In the genomic region with DNA sequence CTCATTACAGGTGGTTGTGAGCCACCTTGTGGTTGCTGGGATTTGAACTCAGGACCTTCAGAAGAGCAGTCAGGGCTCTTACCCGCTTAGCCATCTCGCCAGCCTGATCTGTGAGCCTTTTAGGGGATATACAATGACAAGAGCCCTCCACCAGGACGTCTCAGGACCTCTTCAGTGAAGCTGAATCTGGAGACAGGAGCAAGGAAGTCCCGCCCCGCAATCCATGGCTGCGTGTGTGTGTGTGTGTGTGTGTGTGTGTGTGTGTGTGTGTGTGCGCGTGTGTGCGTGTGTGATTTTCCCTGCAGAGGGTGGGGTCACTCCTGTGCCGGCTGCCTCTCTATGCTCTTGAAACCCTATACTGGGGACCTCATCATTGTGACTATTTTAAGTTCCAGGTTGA, we compare ENCODE assay signal across 27 mouse cellular contexts. TPM values are rescaled to one million over a fixed set of nuclear protein-coding genes. Genes with fewer than 3 reads are reported as not detected.
DNase-seq lines count a peak whose midpoint lies in the region; ATAC-seq and TF ChIP-seq lines count a peak whose summit lies in the region.
"Had no signal": no experiment of that assay in that cellular context is flagged by ENCODE, and none has a peak within 500 bp of the region (broad histone marks: within the 10 kb centered on the region; RNA-seq: fewer than 3 reads in every experiment).

No protein-coding gene starts in this region.

- no peak overlapping the region for H3K4me2 ChIP-seq in neural tube, embryonic 14.5 days (ENCODE audit: low read depth, low read length)
- H3K4me2 ChIP-seq in neural tube, embryonic 15.5 days = no peak overlapping the region
- H3K4me2 ChIP-seq: embryonic facial prominence, embryonic 15.5 days; forebrain, embryonic 12.5 days; heart, embryonic 13.5 days; hindbrain, embryonic 15.5 days; liver, embryonic 15.5 days; lung, embryonic 15.5 days; midbrain, embryonic 12.5 days; stomach, embryonic 15.5 days had no signal

- TF ChIP-seq POLR2A in lung, adult 2 months (IDR thresholded peaks at IDR 0.05; ENCODE audit: borderline replicate concordance, extremely low read depth, low read depth, low read length) = no peak

- peak; percentile 14; the same call in 1 of the 2 replicates for ATAC-seq in neural tube, embryonic 14.5 days (ENCODE audit: low read depth)
- no peak for ATAC-seq in neural tube, embryonic 15.5 days (ENCODE audit: low FRiP score)

- H3K4me3 ChIP-seq in gastrocnemius, adult 2 months = peak overlapping the region; percentile 19; the same call in 1 of the 2 replicates
- no peak overlapping the region for H3K4me3 ChIP-seq in neural tube, embryonic 14.5 days (ENCODE audit: low read depth, low read length)
- H3K4me3 ChIP-seq in neural tube, embryonic 15.5 days (replicated peaks) = no peak overlapping the region
- H3K4me3 ChIP-seq in lung, adult 2 months (replicated peaks; ENCODE audit: extremely low read depth, low read depth, low read length) = no peak overlapping the region
- H3K4me3 ChIP-seq: embryonic facial prominence, embryonic 10.5 days; embryonic facial prominence, embryonic 15.5 days; forebrain, embryonic 12.5 days; heart, embryonic 13.5 days; hindbrain, embryonic 10.5 days; hindbrain, embryonic 15.5 days; liver, embryonic 15.5 days; lung, embryonic 15.5 days; midbrain, embryonic 12.5 days; stomach, embryonic 15.5 days had no signal

- no peak for DNase-seq in gastrocnemius, adult 2 months
- no peak for DNase-seq in gastrocnemius, postnatal 10 days
- DNase-seq in ZHBTc4 (ENCODE audit: low read depth, low spot score) = peak; percentile 53
- DNase-seq in lung, adult 2 months = no peak
- DNase-seq in lung, postnatal 25 days (ENCODE audit: low spot score) = no peak

- no peak for TF ChIP-seq CTCF in gastrocnemius, adult 2 months (IDR thresholded peaks at IDR 0.05)
- no peak for TF ChIP-seq CTCF in lung, adult 2 months (IDR thresholded peaks at IDR 0.05; ENCODE audit: insufficient read depth, low read length)

- no peak overlapping the region for H3K9ac ChIP-seq in neural tube, embryonic 14.5 days (replicated peaks; ENCODE audit: low read depth, low read length)
- H3K9ac ChIP-seq in neural tube, embryonic 15.5 days (replicated peaks) = no peak overlapping the region
- H3K9ac ChIP-seq: embryonic facial prominence, embryonic 15.5 days; forebrain, embryonic 12.5 days; heart, embryonic 13.5 days; hindbrain, embryonic 15.5 days; liver, embryonic 15.5 days; lung, embryonic 15.5 days; midbrain, embryonic 12.5 days; stomach, embryonic 15.5 days had no signal

- WGBS in neural tube, embryonic 14.5 days = 70% methylated on average over 10 of the region's 10 CpGs
- WGBS in neural tube, embryonic 15.5 days = 72% methylated on average over 10 of the region's 10 CpGs
- WGBS in lung, adult 2 months = 55% methylated on average over 10 of the region's 10 CpGs

- H3K27ac ChIP-seq in gastrocnemius, adult 2 months = no peak overlapping the region
- no peak overlapping the region for H3K27ac ChIP-seq in neural tube, embryonic 14.5 days (ENCODE audit: low read depth, low read length)
- no peak overlapping the region for H3K27ac ChIP-seq in neural tube, embryonic 15.5 days (replicated peaks)
- H3K27ac ChIP-seq: embryonic facial prominence, embryonic 10.5 days; embryonic facial prominence, embryonic 15.5 days; forebrain, embryonic 12.5 days; heart, embryonic 13.5 days; hindbrain, embryonic 10.5 days; hindbrain, embryonic 15.5 days; liver, embryonic 15.5 days; lung, embryonic 15.5 days; midbrain, embryonic 12.5 days; stomach, embryonic 15.5 days had no signal

- intact Hi-C loops in gastrocnemius, adult 2 months (cut with DNase I) = loop anchor here (1.0 to 5.0 kb wide), 3 partner anchors 61 to 272 kb away; no protein-coding TSS in a partner anchor

- no peaks in the 10 kb centered on the region for H3K27me3 ChIP-seq in neural tube, embryonic 14.5 days (ENCODE audit: control insufficient read depth, insufficient read depth, low read length)
- H3K27me3 ChIP-seq in neural tube, embryonic 15.5 days (replicated peaks) = peaks cover 3% of the 10 kb centered on the region; the same call in 1 of the 2 replicates
- H3K27me3 ChIP-seq: embryonic facial prominence, embryonic 15.5 days; liver, embryonic 15.5 days; lung, embryonic 15.5 days; stomach, embryonic 15.5 days had no signal

- no peaks in the 10 kb centered on the region for H3K4me1 ChIP-seq in neural tube, embryonic 14.5 days (ENCODE audit: control insufficient read depth, insufficient read depth, low read length)
- H3K4me1 ChIP-seq in neural tube, embryonic 15.5 days = no peaks in the 10 kb centered on the region
- no peaks in the 10 kb centered on the region for H3K4me1 ChIP-seq in lung, adult 2 months (ENCODE audit: control insufficient read depth, insufficient read depth, low read length)
- H3K4me1 ChIP-seq: forebrain, embryonic 12.5 days; hindbrain, embryonic 15.5 days; midbrain, embryonic 12.5 days had no signal

- H3K9me3 ChIP-seq in neural tube, embryonic 14.5 days (ENCODE audit: control insufficient read depth, low read length) = no peaks in the 10 kb centered on the region
- H3K9me3 ChIP-seq in neural tube, embryonic 15.5 days (replicated peaks) = no peaks in the 10 kb centered on the region
- H3K9me3 ChIP-seq: embryonic facial prominence, embryonic 10.5 days; embryonic facial prominence, embryonic 15.5 days; forebrain, embryonic 12.5 days; G1E; heart, embryonic 13.5 days; hindbrain, embryonic 10.5 days; hindbrain, embryonic 15.5 days; liver, embryonic 15.5 days; lung, embryonic 15.5 days; midbrain, embryonic 12.5 days; stomach, embryonic 15.5 days had no signal

- H3K36me3 ChIP-seq in neural tube, embryonic 14.5 days (ENCODE audit: control insufficient read depth, insufficient read depth, low read length) = no peaks in the 10 kb centered on the region
- H3K36me3 ChIP-seq in neural tube, embryonic 15.5 days = no peaks in the 10 kb centered on the region
- H3K36me3 ChIP-seq: embryonic facial prominence, embryonic 10.5 days; embryonic facial prominence, embryonic 15.5 days; forebrain, embryonic 12.5 days; G1E; heart, embryonic 13.5 days; hindbrain, embryonic 10.5 days; hindbrain, embryonic 15.5 days; liver, embryonic 15.5 days; lung, embryonic 15.5 days; midbrain, embryonic 12.5 days; stomach, embryonic 15.5 days had no signal

RNA-seq across cellular contexts. Expression of gene Spaca4, which starts 14.2 kb away (rescaled TPM):
- total RNA-seq in gastrocnemius, adult 2 months (2021) = not detected
- total RNA-seq in gastrocnemius, postnatal 10 days (2021) = not detected
- polyA plus RNA-seq in neural tube, embryonic 14.5 days (2014; fragmentation: Nextera tagmentation; extraction: Ambion mirVana) = not detected in 2 replicates
- polyA plus RNA-seq in neural tube, embryonic 15.5 days (2015; fragmentation: Nextera tagmentation; extraction: Ambion mirVana) = not detected in 2 replicates
- not detected in 2 replicates for polyA plus RNA-seq in lung, adult 2 months (2012; rRNA removed)
- total RNA-seq: adrenal gland, postnatal 10 days; G1E; gastrocnemius, adult 8-10 months; heart, adult 8-10 months; heart, postnatal 10 days; left cerebral cortex, postnatal 14 days; liver, adult 2 months; megakaryocyte, adult 5-6 weeks had no signal
- polyA plus RNA-seq: forebrain, embryonic 12.5 days; G1E; heart, embryonic 13.5 days; hindbrain, embryonic 10.5 days; hindbrain, embryonic 15.5 days; limb, embryonic 11.5 days; liver, adult 2 months; liver, embryonic 15.5 days; lung, embryonic 15.5 days; midbrain, embryonic 12.5 days; neural tube, embryonic 11.5 days; stomach, embryonic 15.5 days had no signal

RNA-seq across cellular contexts. Expression of gene Fam83e, which starts 18.8 kb away (rescaled TPM):
- total RNA-seq in gastrocnemius, adult 2 months (2021) = under 1 TPM; 0.08 to 0.31 TPM
- under 1 TPM; 0.12 to 0.45 TPM for total RNA-seq in gastrocnemius, postnatal 10 days (2021)
- 0.17 and 0.24 TPM in 2 replicates for polyA plus RNA-seq in neural tube, embryonic 14.5 days (2014; fragmentation: Nextera tagmentation; extraction: Ambion mirVana)
- polyA plus RNA-seq in neural tube, embryonic 15.5 days (2015; fragmentation: Nextera tagmentation; extraction: Ambion mirVana) = 0.50 and 1.5 TPM in 2 replicates
- polyA plus RNA-seq in lung, adult 2 months (2012; rRNA removed) = 12.2 and 15.0 TPM in 2 replicates

RNA-seq across cellular contexts. Expression of gene Sphk2, which starts 22.0 kb away (rescaled TPM):
- total RNA-seq in gastrocnemius, adult 2 months (2021) = 10 to 100 TPM; 14.4 to 15.8 TPM
- total RNA-seq in gastrocnemius, postnatal 10 days (2021) = 10 to 100 TPM; 11.8 to 13.8 TPM
- polyA plus RNA-seq in neural tube, embryonic 14.5 days (2014; fragmentation: Nextera tagmentation; extraction: Ambion mirVana) = 15.6 and 19.1 TPM in 2 replicates
- polyA plus RNA-seq in neural tube, embryonic 15.5 days (2015; fragmentation: Nextera tagmentation; extraction: Ambion mirVana) = 23.0 and 25.7 TPM in 2 replicates
- 59.7 and 62.4 TPM in 2 replicates for polyA plus RNA-seq in lung, adult 2 months (2012; rRNA removed)

RNA-seq across cellular contexts. Expression of gene Rpl18, which starts 24.6 kb away (rescaled TPM):
- total RNA-seq in gastrocnemius, adult 2 months (2021) = 100 to 1,000 TPM; 451 to 508 TPM
- 100 to 1,000 TPM; 793 to 822 TPM for total RNA-seq in gastrocnemius, postnatal 10 days (2021)
- 603 and 609 TPM in 2 replicates for polyA plus RNA-seq in neural tube, embryonic 14.5 days (2014; fragmentation: Nextera tagmentation; extraction: Ambion mirVana)
- polyA plus RNA-seq in neural tube, embryonic 15.5 days (2015; fragmentation: Nextera tagmentation; extraction: Ambion mirVana) = 573 and 682 TPM in 2 replicates
- 1,119 and 1,194 TPM in 2 replicates for polyA plus RNA-seq in lung, adult 2 months (2012; rRNA removed)

RNA-seq across cellular contexts. Expression of gene Dbp, which starts 34.9 kb away (rescaled TPM):
- total RNA-seq in gastrocnemius, adult 2 months (2021) = 100 to 1,000 TPM in 1 of 2 experiments, 1 to 10 TPM in 1; 8.8 to 105 TPM
- 10 to 100 TPM; 35.9 to 37.9 TPM for total RNA-seq in gastrocnemius, postnatal 10 days (2021)
- 2.5 and 2.6 TPM in 2 replicates for polyA plus RNA-seq in neural tube, embryonic 14.5 days (2014; fragmentation: Nextera tagmentation; extraction: Ambion mirVana)
- 3.3 and 3.9 TPM in 2 replicates for polyA plus RNA-seq in neural tube, embryonic 15.5 days (2015; fragmentation: Nextera tagmentation; extraction: Ambion mirVana)
- 43.1 and 133 TPM in 2 replicates for polyA plus RNA-seq in lung, adult 2 months (2012; rRNA removed)
